Mouse (Mus musculus): Measurements from ENCODE around the gene Rbm38. TPM values are rescaled to one million over a fixed set of nuclear protein-coding genes. Genes with fewer than 3 reads are reported as not detected.

The Rbm38 gene
- total and polyA plus RNA-seq, 3 experiments: 14.4 to 85.4 (median 19.4) TPM

DNA sequence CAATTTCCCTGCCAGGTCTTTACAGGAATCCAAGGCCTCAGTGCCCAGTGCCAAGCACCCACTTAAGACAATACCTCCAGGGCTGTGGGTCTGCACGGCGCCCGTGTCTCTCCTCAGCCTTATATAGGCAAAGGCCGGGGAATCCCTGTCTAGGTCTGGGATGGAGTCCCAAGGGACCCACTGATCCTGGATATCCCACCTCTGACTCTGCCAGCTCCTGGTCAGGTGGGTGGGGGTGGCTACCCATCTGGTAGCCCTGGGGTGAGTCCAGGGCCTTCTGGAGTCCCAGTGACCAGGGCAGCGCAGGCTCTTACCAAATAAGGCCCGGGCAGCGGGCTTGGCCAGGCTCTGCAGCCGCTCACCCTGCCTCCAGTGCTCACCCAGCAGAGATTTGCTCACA is 32.6 kb downstream of the Rbm38 start:
- dilution Hi-C loops (cut with MboI; ENCODE audit: extremely low pct_ligation_motif_present, extremely low pct_unique_long_range_greater_than_20kb, low sequenced_read_pairs) (no loop called here), in situ Hi-C loops (cut with MboI; ENCODE audit: low pct_ligation_motif_present, low pct_unique_long_range_greater_than_20kb, low sequenced_read_pairs) (no loop called here)
- Histone ChIP-seq H3K9ac (ENCODE audit: insufficient read depth, low read depth) (no peak overlapping the region), H3K27me3 (replicated peaks) (no peaks in the 10 kb centered on the region), H3K9me3 (replicated peaks; ENCODE audit: low read length) (no peaks in the 10 kb centered on the region), H3K4me3 (replicated peaks in 1 of 3; ENCODE audit: low read depth in 2 of 3, low read length in 2 of 3, poor library complexity in 1 of 3) (no peak overlapping the region), H3K4me2 (ENCODE audit: insufficient read depth, low read depth, poor library complexity, severe bottlenecking) (no peak overlapping the region), H3K27ac (ENCODE audit: insufficient read depth, low read depth) (no peak overlapping the region), H3K36me3 (replicated peaks in 1 of 2; ENCODE audit: control insufficient read depth in 1 of 2, insufficient read depth in 1 of 2, low read length in 1 of 2) (no peaks in the 10 kb centered on the region), H3K79me2 (replicated peaks; ENCODE audit: control insufficient read depth, extremely low read depth, insufficient read depth, poor library complexity, severe bottlenecking) (no peaks in the 10 kb centered on the region), H3K4me1 (ENCODE audit: control insufficient read depth in 1 of 2, insufficient read depth in 2 of 2) (peaks cover 31 to 50% of the 10 kb centered on the region in 2 experiments)
- no peak for DNase-seq (ENCODE audit: extremely low read depth)
- TF ChIP-seq SIN3A (IDR thresholded peaks at IDR 0.05; ENCODE audit: low read length) (no peak), UBTF (IDR thresholded peaks at IDR 0.05; ENCODE audit: low read depth, low read length) (no peak), MAX (IDR thresholded peaks at IDR 0.05; ENCODE audit: low read length) (no peak), MAFK (IDR thresholded peaks at IDR 0.05; ENCODE audit: insufficient replicate concordance, low read length) (no peak), ELF1 (IDR thresholded peaks at IDR 0.05; ENCODE audit: low read depth, low read length) (no peak)

DNA sequence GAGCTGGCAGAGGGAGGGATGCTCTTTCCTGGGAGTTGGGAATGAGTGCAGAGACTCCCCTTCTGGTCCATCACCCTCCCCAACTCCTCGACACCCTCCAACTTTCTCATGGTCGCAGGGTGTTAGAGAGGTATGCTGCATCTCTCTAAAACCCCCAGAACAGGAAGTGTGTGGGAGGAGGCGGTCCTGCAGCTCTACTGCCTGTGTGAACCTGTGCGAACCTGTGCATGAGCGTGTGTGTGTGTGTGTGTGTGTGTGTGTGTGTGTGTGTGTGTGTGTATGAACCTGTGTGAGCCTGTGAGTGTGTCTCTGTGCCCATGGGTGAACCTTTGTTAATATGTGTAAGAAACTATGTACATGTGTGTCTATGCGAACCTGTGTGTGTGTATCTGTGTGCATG is 33.5 kb downstream of the Rbm38 start:
- in situ Hi-C loops (cut with MboI; ENCODE audit: low pct_ligation_motif_present, low pct_unique_long_range_greater_than_20kb, low sequenced_read_pairs): no loop called here
- no peak overlapping the region for H3K9ac ChIP-seq (ENCODE audit: insufficient read depth, low read depth)
- DNase-seq (ENCODE audit: extremely low read depth): no peak
- H3K79me2 ChIP-seq (replicated peaks; ENCODE audit: control insufficient read depth, extremely low read depth, insufficient read depth, poor library complexity, severe bottlenecking): no peaks in the 10 kb centered on the region
- no peaks in the 10 kb centered on the region for H3K9me3 ChIP-seq (replicated peaks; ENCODE audit: low read length)
- no peak overlapping the region for H3K27ac ChIP-seq (ENCODE audit: insufficient read depth, low read depth)
- H3K4me1 ChIP-seq (ENCODE audit: control insufficient read depth in 1 of 2, insufficient read depth in 2 of 2): peaks cover 27 to 40% of the 10 kb centered on the region in 2 experiments
- TF ChIP-seq ELF1 (IDR thresholded peaks at IDR 0.05; ENCODE audit: low read depth, low read length) (no peak), CHD1 (IDR thresholded peaks at IDR 0.05; ENCODE audit: low read depth, low read length) (no peak), TBP (conservative IDR thresholded peaks at IDR 0.05; ENCODE audit: low read depth, low read length) (no peak), RAD21 (IDR thresholded peaks at IDR 0.05; ENCODE audit: low read depth, low read length) (no peak), JUN (IDR thresholded peaks at IDR 0.05; ENCODE audit: insufficient read depth, low read depth, low read length) (no peak)
- no peaks in the 10 kb centered on the region for H3K36me3 ChIP-seq (replicated peaks in 1 of 2; ENCODE audit: control insufficient read depth in 1 of 2, insufficient read depth in 1 of 2, low read length in 1 of 2)
- no peaks in the 10 kb centered on the region for H3K27me3 ChIP-seq (replicated peaks)
- H3K4me3 ChIP-seq (replicated peaks in 1 of 3; ENCODE audit: low read depth in 2 of 3, low read length in 2 of 3, poor library complexity in 1 of 3): no peak overlapping the region
- dilution Hi-C loops (cut with MboI; ENCODE audit: extremely low pct_ligation_motif_present, extremely low pct_unique_long_range_greater_than_20kb, low sequenced_read_pairs): no loop called here
- H3K4me2 ChIP-seq (ENCODE audit: insufficient read depth, low read depth, poor library complexity, severe bottlenecking): no peak overlapping the region

DNA sequence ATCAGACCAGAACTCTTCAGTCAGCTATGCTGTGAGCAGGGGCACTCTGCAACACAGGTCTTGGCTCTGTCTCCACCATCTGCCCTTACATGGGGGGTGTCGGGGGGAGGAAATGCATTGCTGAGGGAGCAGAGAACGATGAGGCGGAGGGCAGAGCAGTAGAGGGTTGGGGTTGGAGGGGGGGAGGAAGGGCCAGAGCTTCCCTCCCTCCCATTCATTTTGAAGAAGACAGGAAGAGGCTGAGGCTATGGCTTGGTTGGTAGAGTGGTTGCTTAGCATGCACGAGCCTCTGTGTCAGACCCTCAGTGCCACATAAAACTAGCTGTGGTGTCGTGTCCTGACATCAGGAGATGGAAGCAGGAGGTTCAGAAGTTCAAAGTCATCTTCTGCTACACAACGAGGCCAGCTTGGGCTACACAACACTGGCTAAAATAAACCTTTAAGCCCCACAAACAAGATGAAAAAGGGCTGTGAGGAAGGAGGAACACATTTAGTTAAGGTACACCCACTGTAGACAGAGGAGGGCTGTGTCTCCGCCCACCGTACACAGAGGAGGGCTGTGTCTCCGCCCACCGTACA is 36.1 kb downstream of the Rbm38 start:
- dilution Hi-C loops (cut with MboI; ENCODE audit: extremely low pct_ligation_motif_present, extremely low pct_unique_long_range_greater_than_20kb, low sequenced_read_pairs) (no loop called here), in situ Hi-C loops (cut with MboI; ENCODE audit: low pct_ligation_motif_present, low pct_unique_long_range_greater_than_20kb, low sequenced_read_pairs) (no loop called here)
- Histone ChIP-seq H3K27ac (ENCODE audit: insufficient read depth, low read depth) (no peak overlapping the region), H3K79me2 (replicated peaks; ENCODE audit: control insufficient read depth, extremely low read depth, insufficient read depth, poor library complexity, severe bottlenecking) (no peaks in the 10 kb centered on the region), H3K27me3 (replicated peaks) (no peaks in the 10 kb centered on the region), H3K4me1 (ENCODE audit: control insufficient read depth in 1 of 2, insufficient read depth in 2 of 2) (peaks cover 23 to 37% of the 10 kb centered on the region in 2 experiments), H3K9me3 (replicated peaks; ENCODE audit: low read length) (no peaks in the 10 kb centered on the region), H3K4me2 (ENCODE audit: insufficient read depth, low read depth, poor library complexity, severe bottlenecking) (no peak overlapping the region), H3K9ac (ENCODE audit: insufficient read depth, low read depth) (no peak overlapping the region), H3K36me3 (replicated peaks in 1 of 2; ENCODE audit: control insufficient read depth in 1 of 2, insufficient read depth in 1 of 2, low read length in 1 of 2) (no peaks in the 10 kb centered on the region), H3K4me3 (replicated peaks in 1 of 3; ENCODE audit: low read depth in 2 of 3, low read length in 2 of 3, poor library complexity in 1 of 3) (no peak overlapping the region)
- TF ChIP-seq MEF2A (IDR thresholded peaks at IDR 0.05; ENCODE audit: borderline replicate concordance, low read depth, low read length) (no peak), TCF12 (IDR thresholded peaks at IDR 0.05; ENCODE audit: low read depth, low read length) (no peak), PAX5 (IDR thresholded peaks at IDR 0.05; ENCODE audit: low read length) (no peak), EP300 (IDR thresholded peaks at IDR 0.05; ENCODE audit: low read length) (no peak), E2F4 (IDR thresholded peaks at IDR 0.05; ENCODE audit: insufficient replicate concordance, low read depth, low read length) (no peak), USF1 (IDR thresholded peaks at IDR 0.05; ENCODE audit: low read depth, low read length) (no peak), RCOR1 (conservative IDR thresholded peaks at IDR 0.05; ENCODE audit: low read depth, low read length) (no peak), SMC3 (IDR thresholded peaks at IDR 0.05; ENCODE audit: low read depth, low read length) (no peak), MYC (IDR thresholded peaks at IDR 0.05; ENCODE audit: low read depth, low read length) (no peak), MAX (IDR thresholded peaks at IDR 0.05; ENCODE audit: low read length) (no peak), JUN (IDR thresholded peaks at IDR 0.05; ENCODE audit: insufficient read depth, low read depth, low read length) (no peak), UBTF (IDR thresholded peaks at IDR 0.05; ENCODE audit: low read depth, low read length) (no peak), POLR2AphosphoS2 (IDR thresholded peaks at IDR 0.05; ENCODE audit: low read depth, low read length) (no peak), NELFE (IDR thresholded peaks at IDR 0.05; ENCODE audit: low read depth, low read length) (no peak), RAD21 (IDR thresholded peaks at IDR 0.05; ENCODE audit: low read depth, low read length) (no peak), BHLHE40 (IDR thresholded peaks at IDR 0.05; ENCODE audit: low read depth, low read length) (no peak), POLR2A (IDR thresholded peaks at IDR 0.05; ENCODE audit: low read depth, low read length) (no peak), CHD2 (IDR thresholded peaks at IDR 0.05; ENCODE audit: low read length) (no peak), ZNF384 (IDR thresholded peaks at IDR 0.05; ENCODE audit: low read depth, low read length) (no peak)
- no peak for DNase-seq (ENCODE audit: extremely low read depth)
